In genomic region chr10:128455280-128455679, GRCm38 (mm10) we compare ENCODE assay signal across 8 mouse cellular contexts. TPM values are rescaled to one million over a fixed set of nuclear protein-coding genes. Genes with fewer than 3 reads are reported as not detected.
A peak's percentile ranks its signal among the peaks of the same experiment; 100 is the strongest.
DNase-seq lines count a peak whose midpoint lies in the region; ATAC-seq lines count a peak whose summit lies in the region.

No protein-coding gene starts in this region.

- H3K36me3 ChIP-seq in midbrain, embryonic 11.5 days (ENCODE audit: control insufficient read depth, insufficient read depth, low read length) = no peaks in the 10 kb centered on the region

- intact Hi-C loops in left cerebral cortex, postnatal 4 days (cut with DNase I) = loop anchor here (5.0 kb wide), 2 partner anchors 43 to 93 kb away; partner anchors contain the start of genes Nabp2 and Rnf41

- no peaks in the 10 kb centered on the region for H3K27me3 ChIP-seq in midbrain, embryonic 11.5 days (ENCODE audit: control insufficient read depth, insufficient read depth, low read length)

- H3K27ac ChIP-seq in midbrain, embryonic 11.5 days (ENCODE audit: low read depth, low read length) = no peak overlapping the region

- no peak overlapping the region for H3K4me3 ChIP-seq in midbrain, embryonic 11.5 days (ENCODE audit: low read depth, low read length)

- peak overlapping the region; percentile 15; the same call in 1 of the 2 replicates for H3K4me2 ChIP-seq in midbrain, embryonic 11.5 days

- ATAC-seq in common myeloid progenitor, adult 5-6 weeks (replicated peaks; ENCODE audit: low read depth, poor library complexity, severe bottlenecking) = peak; percentile 36
- no peak for ATAC-seq in midbrain, embryonic 11.5 days (ENCODE audit: low FRiP score)

- H3K9ac ChIP-seq in midbrain, embryonic 11.5 days (ENCODE audit: low read length) = peak overlapping the region; percentile 12; the same call in 1 of the 2 replicates

- no peaks in the 10 kb centered on the region for H3K9me3 ChIP-seq in midbrain, embryonic 11.5 days (ENCODE audit: control insufficient read depth, low read length)

- no peaks in the 10 kb centered on the region for H3K4me1 ChIP-seq in midbrain, embryonic 11.5 days (ENCODE audit: control insufficient read depth, insufficient read depth, low read length)

- WGBS in midbrain, embryonic 11.5 days = 5% methylated on average over 6 of the region's 6 CpGs

- DNase-seq in left cerebral cortex, adult 11 months (ENCODE audit: low spot score) = peak; percentile 35
- no peak for DNase-seq in left cerebral cortex, adult 8-10 months (ENCODE audit: low spot score in 2 of 2)
- peak; percentile 72 for DNase-seq in gastrocnemius, postnatal 10 days
- DNase-seq in induced T-regulatory cell, adult 2 months (ENCODE audit: low read depth) = peak; percentile 92
- DNase-seq in left cerebral cortex, postnatal 4 days = peak; percentile 70
- peak; percentile 97 for DNase-seq in midbrain, embryonic 11.5 days (ENCODE audit: low spot score, missing footprints)
- peak; percentile 64 for DNase-seq in right cerebral cortex, postnatal 4 days

RNA-seq across cellular contexts. Expression of gene Smarcc2, which starts 3.8 kb away (rescaled TPM):
- 100 to 1,000 TPM; 262 to 275 (median 268) TPM for total RNA-seq in left cerebral cortex, adult 8-10 months (2022)
- 71.9 and 92.2 TPM in 2 replicates for total RNA-seq in common myeloid progenitor, adult 5-6 weeks (2017)
- 10 to 100 TPM; 47.0 to 62.8 TPM for total RNA-seq in gastrocnemius, postnatal 10 days (2021)
- total RNA-seq in left cerebral cortex, postnatal 4 days (2021) = 100 to 1,000 TPM; 295 to 311 TPM
- 124 and 138 TPM in 2 replicates for polyA plus RNA-seq in midbrain, embryonic 11.5 days (2014; fragmentation: Nextera tagmentation; extraction: Ambion mirVana)

RNA-seq across cellular contexts. Expression of gene Myl6, which starts 38.7 kb away (rescaled TPM):
- 100 to 1,000 TPM; 555 to 620 (median 586) TPM for total RNA-seq in left cerebral cortex, adult 8-10 months (2022)
- 1,004 and 1,124 TPM in 2 replicates for total RNA-seq in common myeloid progenitor, adult 5-6 weeks (2017)
- total RNA-seq in gastrocnemius, postnatal 10 days (2021) = 100 to 1,000 TPM; 305 to 356 TPM
- 100 to 1,000 TPM; 499 to 509 TPM for total RNA-seq in left cerebral cortex, postnatal 4 days (2021)
- 683 and 746 TPM in 2 replicates for polyA plus RNA-seq in midbrain, embryonic 11.5 days (2014; fragmentation: Nextera tagmentation; extraction: Ambion mirVana)

RNA-seq across cellular contexts. Expression of gene Myl6b, which starts 43.2 kb away (rescaled TPM):
- total RNA-seq in left cerebral cortex, adult 8-10 months (2022) = 10 to 100 TPM; 29.9 to 33.3 (median 32.4) TPM
- 0.55 TPM in 1 of 2 replicates, not detected in the other for total RNA-seq in common myeloid progenitor, adult 5-6 weeks (2017)
- 100 to 1,000 TPM in 1 of 2 experiments, 10 to 100 TPM in 1; 68.8 to 101 TPM for total RNA-seq in gastrocnemius, postnatal 10 days (2021)
- 10 to 100 TPM; 61.7 to 65.2 TPM for total RNA-seq in left cerebral cortex, postnatal 4 days (2021)
- 3.4 and 3.7 TPM in 2 replicates for polyA plus RNA-seq in midbrain, embryonic 11.5 days (2014; fragmentation: Nextera tagmentation; extraction: Ambion mirVana)

RNA-seq across cellular contexts. Expression of gene Rnf41, which starts 43.8 kb away (rescaled TPM):
- total RNA-seq in left cerebral cortex, adult 8-10 months (2022) = 10 to 100 TPM; 72.2 to 79.3 (median 73.4) TPM
- 13.0 and 13.5 TPM in 2 replicates for total RNA-seq in common myeloid progenitor, adult 5-6 weeks (2017)
- 10 to 100 TPM; 16.4 to 19.1 TPM for total RNA-seq in gastrocnemius, postnatal 10 days (2021)
- total RNA-seq in left cerebral cortex, postnatal 4 days (2021) = 10 to 100 TPM; 92.0 to 94.7 TPM
- polyA plus RNA-seq in midbrain, embryonic 11.5 days (2014; fragmentation: Nextera tagmentation; extraction: Ambion mirVana) = 43.1 and 43.8 TPM in 2 replicates

RNA-seq across cellular contexts. Expression of gene Nabp2, which starts 44.0 kb away (rescaled TPM):
- total RNA-seq in left cerebral cortex, adult 8-10 months (2022) = 10 to 100 TPM; 90.1 to 97.4 (median 94.1) TPM
- 45.7 and 64.8 TPM in 2 replicates for total RNA-seq in common myeloid progenitor, adult 5-6 weeks (2017)
- 10 to 100 TPM; 50.7 to 51.3 TPM for total RNA-seq in gastrocnemius, postnatal 10 days (2021)
- total RNA-seq in left cerebral cortex, postnatal 4 days (2021) = 10 to 100 TPM; 95.1 to 99.1 TPM
- polyA plus RNA-seq in midbrain, embryonic 11.5 days (2014; fragmentation: Nextera tagmentation; extraction: Ambion mirVana) = 131 and 154 TPM in 2 replicates

Comparison
In these comparisons a context has a peak if more than half of its experiments do, and no peak if none do; other contexts are left out.
1. DNase-seq: peak in left cerebral cortex, adult 11 months (single experiment), gastrocnemius, postnatal 10 days (single experiment), induced T-regulatory cell, adult 2 months (single experiment), left cerebral cortex, postnatal 4 days (single experiment), midbrain, embryonic 11.5 days (single experiment) and right cerebral cortex, postnatal 4 days (single experiment); none in left cerebral cortex, adult 8-10 months (0 of 2).
2. RNA of gene Myl6b, which starts 43.2 kb away (total RNA-seq): 68.8 to 101 TPM in gastrocnemius, postnatal 10 days, 61.7 to 65.2 TPM in left cerebral cortex, postnatal 4 days and 29.9 to 33.3 TPM in left cerebral cortex, adult 8-10 months; 0.55 TPM in common myeloid progenitor, adult 5-6 weeks; every median in the first group is over 10 times any median in the second.